Mouse (Mus musculus) midbrain, embryonic 16.5 days (tissue): ENCODE data around the gene Ehmt1. TPM values are rescaled to one million over a fixed set of nuclear protein-coding genes. Genes with fewer than 3 reads are reported as not detected.

ENCODE experiments used
- ATAC-seq: fragments of 200-750 bp; cut with Nextera tagmentation; 2 replicates; pipeline ENCODE4 v1.8.0; 2017; ENCODE audit warnings: moderate TSS enrichment
- H3K27ac ChIP-seq: fragments of 300-500 bp; sonication (generic); 2 replicates; pipeline ENCODE4 v1.5.1; 2014; ENCODE audit warnings: mild to moderate bottlenecking, low read length, mixed read lengths
- H3K27me3 ChIP-seq: fragments of 300-500 bp; sonication (generic); 2 replicates; pipeline ENCODE4 v1.6.1; 2014; ENCODE audit warnings: low read depth, low read length, mixed read lengths; ENCODE audit not compliant: control insufficient read depth, insufficient read depth
- H3K36me3 ChIP-seq: fragments of 300-500 bp; sonication (generic); 2 replicates; pipeline ENCODE4 v1.6.1; 2014; ENCODE audit warnings: mild to moderate bottlenecking, low read length, moderate library complexity, mixed read lengths; ENCODE audit not compliant: control insufficient read depth, insufficient read depth
- H3K4me1 ChIP-seq: fragments of 300-500 bp; sonication (generic); 2 replicates; pipeline ENCODE4 v1.6.1; 2014; ENCODE audit warnings: mild to moderate bottlenecking, low read length, mixed read lengths; ENCODE audit not compliant: control insufficient read depth, insufficient read depth
- H3K4me2 ChIP-seq: fragments of 300-500 bp; sonication (generic); 2 replicates; pipeline ENCODE4 v1.6.1; 2014; ENCODE audit warnings: mild to moderate bottlenecking, low read length, mixed read lengths
- H3K4me3 ChIP-seq: fragments of 300-500 bp; sonication (generic); 2 replicates; pipeline ENCODE4 v1.5.1; 2014; ENCODE audit warnings: low read depth, mild to moderate bottlenecking, low read length, moderate library complexity, mixed read lengths
- H3K9ac ChIP-seq: fragments of 300-500 bp; sonication (generic); 2 replicates; pipeline ENCODE4 v1.6.1; 2014; ENCODE audit warnings: low read depth, low read length, mixed read lengths
- H3K9me3 ChIP-seq: fragments of 300-500 bp; sonication (generic); replicated peaks from 2 replicates; pipeline ENCODE4 v1.6.1; 2014; ENCODE audit warnings: mild to moderate bottlenecking, low read length, mixed read lengths; ENCODE audit not compliant: control insufficient read depth, poor library complexity, severe bottlenecking
- WGBS: fragments of 180-500 bp; shearing (Covaris S2); extraction: QIAGEN DNeasy Blood & Tissue Kit; methylation state at CpG from one replicate; pipeline ENCODE4 v1.1.7; 2014; 5-methylcytosine and 5-hydroxymethylcytosine counted together
- polyA plus RNA-seq: library from polyadenylated mRNA; unstranded; fragments of >200 nt; fragmentation: Nextera tagmentation; extraction: Ambion mirVana; gene quantifications from 2 replicates; pipeline ENCODE4 v1.2.1, GENCODE M21; 2015

Gene Ehmt1
- polyA plus RNA-seq, 1 experiment from 2014 or later = 90.7 TPM

GRCm38 (mm10) chr2:24935057-24935796 lies 15.8 kb upstream of the Ehmt1 start, which contains the start of gene Arrdc1:
Gene Arrdc1, minus strand, starts transcription at chr2:24935252.
- ATAC-seq = peak; percentile 91
- Histone ChIP-seq H3K27ac (peak within 1 kb of the TSS; percentile 53), H3K9me3 (no peaks in the 10 kb centered on the region)

GRCm38 (mm10) chr2:24934441-24934963 lies 15.1 kb upstream of the Ehmt1 start:
- Histone ChIP-seq H3K4me3 (peak overlapping the region; percentile 57), H3K27me3 (no peaks in the 10 kb centered on the region), H3K9me3 (no peaks in the 10 kb centered on the region), H3K4me1 (peaks cover 12% of the 10 kb centered on the region), H3K4me2 (peak overlapping the region; percentile 68), H3K27ac (0 out of 2 replicates have a peak overlapping the region, but pooled peaks have one; percentile 34), H3K9ac (peak overlapping the region; percentile 77), H3K36me3 (no peaks in the 10 kb centered on the region)
- 2% methylated on average over 18 of the region's 19 CpGs for WGBS
- peak; percentile 69 for ATAC-seq

More at GRCm38 (mm10) chr2:24935057-24935796, 15.8 kb upstream of the Ehmt1 start, which contains the start of gene Arrdc1:
- 0% methylated on average over 40 of the region's 49 CpGs for WGBS
- no peaks in the 10 kb centered on the region for H3K27me3 ChIP-seq
- H3K4me3 ChIP-seq = peak within 1 kb of the TSS; percentile 57
- peak within 1 kb of the TSS; percentile 68 for H3K4me2 ChIP-seq
- H3K36me3 ChIP-seq = no peaks in the 10 kb centered on the region
- peaks cover 12% of the 10 kb centered on the region for H3K4me1 ChIP-seq
- peak within 1 kb of the TSS; percentile 77 for H3K9ac ChIP-seq

- no peaks in the 10 kb centered on the region for H3K27me3 ChIP-seq
- no peak overlapping the region for H3K4me3 ChIP-seq
- H3K4me1 ChIP-seq = peaks cover 12% of the 10 kb centered on the region
- no peak overlapping the region for H3K27ac ChIP-seq
- no peaks in the 10 kb centered on the region for H3K9me3 ChIP-seq
- H3K36me3 ChIP-seq = peaks cover 5% of the 10 kb centered on the region; the same call in 1 of the 2 replicates
- 92% methylated on average over 5 of the region's 5 CpGs for WGBS
- ATAC-seq = no peak
- H3K4me2 ChIP-seq = no peak overlapping the region
- H3K9ac ChIP-seq = no peak overlapping the region
Measured at GRCm38 (mm10) chr2:24929593-24929992, 10.2 kb upstream of the Ehmt1 start.

GRCm38 (mm10) chr2:24929119-24929518 lies 9.7 kb upstream of the Ehmt1 start:
- no peak overlapping the region for H3K9ac ChIP-seq
- no peaks in the 10 kb centered on the region for H3K27me3 ChIP-seq
- H3K4me1 ChIP-seq = peaks cover 10% of the 10 kb centered on the region
- 62% methylated on average over 2 of the region's 2 CpGs for WGBS
- no peak overlapping the region for H3K27ac ChIP-seq
- no peak overlapping the region for H3K4me3 ChIP-seq
- H3K9me3 ChIP-seq = no peaks in the 10 kb centered on the region
- no peak overlapping the region for H3K4me2 ChIP-seq
- peaks cover 5% of the 10 kb centered on the region; the same call in 1 of the 2 replicates for H3K36me3 ChIP-seq
- ATAC-seq = no peak

- Histone ChIP-seq H3K36me3 (peaks cover 5% of the 10 kb centered on the region; the same call in 1 of the 2 replicates), H3K9ac (no peak overlapping the region), H3K27me3 (no peaks in the 10 kb centered on the region), H3K4me1 (no peaks in the 10 kb centered on the region), H3K9me3 (no peaks in the 10 kb centered on the region), H3K27ac (no peak overlapping the region), H3K4me2 (no peak overlapping the region), H3K4me3 (no peak overlapping the region)
- 63% methylated on average over 4 of the region's 4 CpGs for WGBS
- no peak for ATAC-seq
Measured at GRCm38 (mm10) chr2:24927810-24928479, 8.5 kb upstream of the Ehmt1 start.

GRCm38 (mm10) chr2:24926965-24927358 lies 7.5 kb upstream of the Ehmt1 start:
- Histone ChIP-seq H3K36me3 (peaks cover 5% of the 10 kb centered on the region; the same call in 1 of the 2 replicates), H3K4me3 (no peak overlapping the region), H3K4me1 (no peaks in the 10 kb centered on the region), H3K4me2 (no peak overlapping the region), H3K9ac (no peak overlapping the region), H3K27me3 (no peaks in the 10 kb centered on the region), H3K27ac (no peak overlapping the region), H3K9me3 (no peaks in the 10 kb centered on the region)
- ATAC-seq = no peak
- WGBS = 84% methylated on average over 7 of the region's 7 CpGs

GRCm38 (mm10) chr2:24926345-24926964 lies 7.0 kb upstream of the Ehmt1 start:
- no peaks in the 10 kb centered on the region for H3K27me3 ChIP-seq
- H3K36me3 ChIP-seq = peaks cover 5% of the 10 kb centered on the region; the same call in 1 of the 2 replicates
- no peaks in the 10 kb centered on the region for H3K9me3 ChIP-seq
- H3K4me1 ChIP-seq = no peaks in the 10 kb centered on the region
- no peak overlapping the region for H3K4me3 ChIP-seq
- no peak for ATAC-seq
- H3K27ac ChIP-seq = no peak overlapping the region
- no peak overlapping the region for H3K9ac ChIP-seq
- H3K4me2 ChIP-seq = no peak overlapping the region
- WGBS = 88% methylated on average over 9 of the region's 9 CpGs

- H3K27ac ChIP-seq = no peak overlapping the region
- no peaks in the 10 kb centered on the region for H3K4me1 ChIP-seq
- 84% methylated on average over 8 of the region's 8 CpGs for WGBS
- no peak overlapping the region for H3K4me3 ChIP-seq
- H3K27me3 ChIP-seq = no peaks in the 10 kb centered on the region
- H3K9me3 ChIP-seq = no peaks in the 10 kb centered on the region
- no peak for ATAC-seq
- peaks cover 5% of the 10 kb centered on the region; the same call in 1 of the 2 replicates for H3K36me3 ChIP-seq
- no peak overlapping the region for H3K4me2 ChIP-seq
- H3K9ac ChIP-seq = no peak overlapping the region
Measured at GRCm38 (mm10) chr2:24925284-24925683, 5.9 kb upstream of the Ehmt1 start.
